Mouse (Mus musculus): Measurements from ENCODE around the gene Sipa1l3.

DNA sequence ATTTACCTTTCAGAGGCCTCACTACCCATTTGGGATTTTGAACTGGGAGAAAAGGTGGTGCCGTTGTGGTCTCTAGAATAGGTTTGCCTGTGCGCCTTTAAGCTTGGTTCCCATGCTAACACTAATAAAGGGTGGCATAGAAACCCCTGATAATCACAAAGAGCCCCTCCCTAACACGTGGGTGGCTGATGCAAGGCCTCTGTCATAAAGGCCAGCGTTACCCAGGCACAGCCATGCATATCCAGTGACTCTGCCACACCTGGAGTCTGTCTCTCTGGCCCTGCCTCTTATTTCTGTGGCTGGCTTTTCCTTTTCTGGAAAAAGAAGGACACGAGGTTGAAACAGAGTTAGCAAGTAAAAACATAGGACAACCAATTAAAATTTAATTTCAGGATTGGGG is 37.1 kb upstream of the Sipa1l3 start:
- TF ChIP-seq EP300 (IDR thresholded peaks at IDR 0.05; ENCODE audit: insufficient read depth, low read depth, low read length) (no peak), CTCF (IDR thresholded peaks at IDR 0.05) (no peak)

All from heart, adult 2 months (tissue).